Mouse (Mus musculus) E14TG2a.4 (cell line): Measurements from ENCODE around the gene Lrba.

Experiments used
- CTCF ChIP-seq: conservative IDR thresholded peaks from 2 replicates; pipeline ENCODE4 v1.5.1; 2014; ENCODE audit warnings: low read length
- NANOG ChIP-seq: IDR thresholded peaks from 2 replicates; pipeline ENCODE4 v1.6.1; 2014; ENCODE audit warnings: borderline replicate concordance, low read length, mixed read lengths

DNA sequence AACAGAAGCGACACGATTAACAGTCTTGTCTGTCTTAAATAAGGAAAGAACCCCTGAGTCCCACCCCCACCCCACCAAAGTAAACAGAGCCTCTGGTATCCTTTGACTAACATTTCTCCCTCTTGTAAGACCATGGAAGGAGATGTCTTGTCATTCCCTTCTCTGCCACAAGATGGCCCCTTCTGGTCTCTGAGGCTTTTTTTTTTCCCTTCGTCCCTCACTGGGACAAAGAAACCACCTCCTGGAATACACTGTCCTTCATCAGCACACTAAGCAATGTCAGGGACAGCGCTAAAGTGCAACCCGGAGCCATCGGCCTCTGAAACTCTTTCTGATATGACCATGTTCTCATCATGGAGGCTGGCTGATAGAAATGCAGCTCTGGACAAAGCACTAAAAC lies 564.2 kb downstream of the Lrba start:
- TF ChIP-seq CTCF (peak; percentile 79), NANOG (no peak)
